Mouse (Mus musculus) G1E (cell line): ENCODE data around the gene Slc12a6.

Source experiments
- CTCF ChIP-seq: IDR thresholded peaks from 2 replicates; pipeline ENCODE4 v1.5.1; 2012; ENCODE audit warnings: low read depth, low read length, inconsistent platforms, mixed read lengths
- GATA2 ChIP-seq: IDR thresholded peaks from 2 replicates; pipeline ENCODE4 v1.6.1; 2012; ENCODE audit warnings: low read depth, low read length, inconsistent platforms, borderline replicate concordance
- POLR2AphosphoS5 ChIP-seq: IDR thresholded peaks from 2 replicates; pipeline ENCODE4 v1.6.1; 2012; ENCODE audit warnings: low read depth, low read length, inconsistent platforms; ENCODE audit not compliant: insufficient replicate concordance
- TAL1 ChIP-seq: conservative IDR thresholded peaks from 2 replicates; pipeline ENCODE4 v1.6.1; 2012; ENCODE audit warnings: low read depth, low read length, inconsistent platforms, mixed read lengths

GRCm38 (mm10) chr2:112292823-112293222, 27.2 kb downstream of the Slc12a6 start:
- TF ChIP-seq CTCF: no peak
- no peak for TF ChIP-seq POLR2AphosphoS5
- TF ChIP-seq GATA2: no peak
- TF ChIP-seq TAL1: no peak
